Mouse (Mus musculus): Measurements from ENCODE around the gene Mefv. TPM values are rescaled to one million over a fixed set of nuclear protein-coding genes. Genes with fewer than 3 reads are reported as not detected.

The Mefv gene
- not detected in 2 replicates for polyA plus RNA-seq (2015; fragmentation: Nextera tagmentation; extraction: Ambion mirVana)

- Histone ChIP-seq H3K4me1 (no peaks in the 10 kb centered on the region), H3K4me3 (no peak within 1 kb of the TSS), H3K4me2 (no peak within 1 kb of the TSS), H3K9me3 (peaks cover 3% of the 10 kb centered on the region; the same call in 1 of the 2 replicates), H3K9ac (no peak within 1 kb of the TSS), H3K27ac (no peak within 1 kb of the TSS), H3K36me3 (no peaks in the 10 kb centered on the region), H3K27me3 (no peaks in the 10 kb centered on the region)
- 84% methylated on average over 6 of the region's 6 CpGs for WGBS
- no peak for ATAC-seq (ENCODE audit: insufficient number of reproducible peaks, insufficient read depth, low FRiP score, low TSS enrichment, low read depth)
These were observed at the start of gene Mefv for GRCm38 (mm10) chr16:3717980-3718379. TSS of gene Mefv (minus strand) at chr16:3718097.

DNA sequence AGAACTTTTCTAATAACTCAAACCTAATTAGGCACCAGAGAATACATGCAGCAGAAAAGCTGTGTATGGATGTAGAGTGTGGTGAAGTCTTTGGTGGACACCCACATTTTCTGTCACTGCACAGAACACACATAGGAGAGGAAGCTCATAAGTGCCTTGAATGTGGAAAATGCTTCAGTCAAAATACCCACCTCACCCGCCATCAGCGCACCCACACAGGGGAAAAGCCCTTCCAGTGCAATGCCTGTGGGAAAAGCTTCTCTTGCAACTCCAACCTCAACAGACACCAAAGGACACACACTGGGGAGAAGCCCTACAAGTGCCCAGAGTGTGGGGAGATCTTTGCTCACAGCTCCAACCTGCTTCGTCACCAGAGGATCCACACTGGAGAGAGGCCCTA, 31.1 kb upstream of the Mefv start:
- no peak for ATAC-seq (ENCODE audit: insufficient number of reproducible peaks, insufficient read depth, low FRiP score, low TSS enrichment, low read depth)
- 98% methylated on average over 3 of the region's 3 CpGs for WGBS

GRCm38 (mm10) chr16:3745656-3746055, 27.8 kb upstream of the Mefv start:
- 94% methylated on average over 4 of the region's 4 CpGs for WGBS
- H3K9ac ChIP-seq = 0 out of 2 replicates have a peak overlapping the region, but pooled peaks have one; percentile 40
- H3K27me3 ChIP-seq = no peaks in the 10 kb centered on the region
- peak overlapping the region; percentile 94 for H3K4me2 ChIP-seq
- no peak overlapping the region for H3K27ac ChIP-seq
- peaks cover 53% of the 10 kb centered on the region for H3K36me3 ChIP-seq
- H3K4me3 ChIP-seq = peak overlapping the region; percentile 91
- peaks cover 17% of the 10 kb centered on the region for H3K4me1 ChIP-seq
- ATAC-seq (ENCODE audit: insufficient number of reproducible peaks, insufficient read depth, low FRiP score, low TSS enrichment, low read depth) = no peak
- peaks cover 26% of the 10 kb centered on the region for H3K9me3 ChIP-seq

More for the DNA sequence above, 31.1 kb upstream of the Mefv start:
- H3K4me1 ChIP-seq = peaks cover 14% of the 10 kb centered on the region
- H3K27me3 ChIP-seq = no peaks in the 10 kb centered on the region
- H3K9ac ChIP-seq = no peak overlapping the region
- H3K4me3 ChIP-seq = no peak overlapping the region
- peaks cover 75% of the 10 kb centered on the region for H3K36me3 ChIP-seq
- no peak overlapping the region for H3K27ac ChIP-seq
- H3K4me2 ChIP-seq = no peak overlapping the region
- H3K9me3 ChIP-seq = peaks cover 26% of the 10 kb centered on the region

DNA sequence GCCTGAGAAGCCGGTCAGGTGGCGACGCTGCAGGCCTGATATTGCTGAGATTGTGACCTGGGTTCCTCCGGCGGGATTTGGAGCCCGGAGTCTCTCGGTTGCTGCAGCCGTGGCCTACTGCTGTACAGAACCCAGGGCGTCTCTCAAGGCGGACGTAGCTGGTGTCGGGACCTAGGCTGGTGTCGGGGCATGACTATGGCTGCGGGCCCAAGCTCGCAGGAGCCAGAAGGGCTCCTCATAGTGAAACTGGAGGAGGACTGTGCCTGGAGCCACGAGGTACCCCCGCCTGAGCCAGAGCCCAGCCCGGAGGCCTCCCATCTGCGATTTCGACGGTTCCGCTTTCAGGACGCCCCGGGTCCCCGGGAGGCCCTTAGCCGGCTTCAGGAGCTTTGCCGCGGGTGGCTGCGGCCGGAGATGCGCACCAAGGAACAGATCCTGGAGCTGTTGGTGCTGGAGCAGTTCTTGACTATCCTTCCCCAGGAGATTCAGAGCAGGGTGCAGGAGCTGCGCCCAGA, 26.3 kb upstream of the Mefv start:
- H3K9ac ChIP-seq = peak overlapping the region; percentile 93
- WGBS = under 1% methylated on average over 32 of the region's 32 CpGs
- H3K36me3 ChIP-seq = peaks cover 38% of the 10 kb centered on the region
- peak overlapping the region; percentile 92 for H3K27ac ChIP-seq
- peak overlapping the region; percentile 91 for H3K4me3 ChIP-seq
- no peaks in the 10 kb centered on the region for H3K27me3 ChIP-seq
- ATAC-seq (ENCODE audit: insufficient number of reproducible peaks, insufficient read depth, low FRiP score, low TSS enrichment, low read depth) = no peak
- peaks cover 17% of the 10 kb centered on the region for H3K4me1 ChIP-seq
- peak overlapping the region; percentile 94 for H3K4me2 ChIP-seq
- peaks cover 15% of the 10 kb centered on the region for H3K9me3 ChIP-seq

- peak within 1 kb of the TSS; percentile 94 for H3K4me2 ChIP-seq
- WGBS = under 1% methylated on average over 42 of the region's 42 CpGs
- peak within 1 kb of the TSS; percentile 92 for H3K27ac ChIP-seq
- peak; percentile 99 for ATAC-seq (ENCODE audit: insufficient number of reproducible peaks, insufficient read depth, low FRiP score, low TSS enrichment, low read depth)
- peak within 1 kb of the TSS; percentile 93 for H3K9ac ChIP-seq
- H3K4me3 ChIP-seq = peak within 1 kb of the TSS; percentile 91
- H3K4me1 ChIP-seq = peaks cover 17% of the 10 kb centered on the region
- H3K27me3 ChIP-seq = no peaks in the 10 kb centered on the region
- peaks cover 32% of the 10 kb centered on the region for H3K36me3 ChIP-seq
- peaks cover 9% of the 10 kb centered on the region for H3K9me3 ChIP-seq
These were observed 25.7 kb upstream of the Mefv start, which contains the start of gene Zfp263 for GRCm38 (mm10) chr16:3743503-3744185. TSS of gene Zfp263 (plus strand) at chr16:3744093.

DNA sequence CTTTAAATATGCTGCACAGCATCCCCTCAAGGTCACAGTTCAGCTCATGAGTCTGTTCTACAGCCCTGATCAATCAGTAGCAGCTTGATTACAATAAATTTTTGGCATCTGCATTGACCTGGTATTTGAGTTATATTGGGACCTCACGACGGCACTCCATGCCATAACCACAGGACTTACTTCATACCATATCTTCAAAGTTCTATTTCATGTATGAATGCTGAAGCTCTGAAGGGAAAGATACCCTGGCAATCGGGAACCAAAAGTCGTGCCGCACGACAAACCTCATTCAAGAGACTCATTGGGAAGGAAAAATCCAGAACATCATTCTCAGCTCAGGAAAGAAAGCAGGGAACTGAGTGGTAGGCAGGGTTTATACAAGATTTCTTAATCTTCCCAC, 24.6 kb upstream of the Mefv start:
- H3K9ac ChIP-seq = no peak overlapping the region
- ATAC-seq (ENCODE audit: insufficient number of reproducible peaks, insufficient read depth, low FRiP score, low TSS enrichment, low read depth) = no peak
- WGBS = 90% methylated on average over 6 of the region's 6 CpGs

GRCm38 (mm10) chr16:3733198-3733732, 15.4 kb upstream of the Mefv start:
- no peak overlapping the region for H3K4me3 ChIP-seq
- WGBS = 71% methylated on average over 1 of the region's 1 CpGs
- ATAC-seq (ENCODE audit: insufficient number of reproducible peaks, insufficient read depth, low FRiP score, low TSS enrichment, low read depth) = no peak

More for the DNA sequence above, 24.6 kb upstream of the Mefv start:
- Histone ChIP-seq H3K4me3 (peak overlapping the region; percentile 91; the same call in 1 of the 2 replicates), H3K27ac (no peak overlapping the region), H3K27me3 (peaks cover 3% of the 10 kb centered on the region; the same call in 1 of the 2 replicates), H3K36me3 (peaks cover 22% of the 10 kb centered on the region), H3K4me2 (no peak overlapping the region), H3K4me1 (peaks cover 17% of the 10 kb centered on the region), H3K9me3 (no peaks in the 10 kb centered on the region)

DNA sequence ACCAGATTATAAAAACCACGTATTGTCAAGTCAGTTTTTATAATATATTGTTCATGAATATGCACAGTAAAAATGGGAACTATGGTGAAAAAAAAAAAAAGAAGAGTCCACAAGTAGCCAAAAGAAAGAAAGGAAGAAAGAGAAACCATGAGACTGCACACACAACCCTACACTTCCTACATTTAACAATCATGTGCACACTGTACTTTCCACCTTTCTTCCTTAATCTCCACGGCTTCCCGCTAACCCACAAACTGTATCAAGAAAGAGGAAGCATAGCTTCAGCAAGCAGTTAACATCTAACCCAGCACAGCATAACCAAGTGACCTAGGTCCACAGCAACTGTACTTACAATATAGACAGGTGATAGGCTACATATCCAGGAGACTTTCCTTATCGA, 14.7 kb upstream of the Mefv start:
- Histone ChIP-seq H3K9me3 (no peaks in the 10 kb centered on the region), H3K36me3 (no peaks in the 10 kb centered on the region), H3K9ac (no peak overlapping the region), H3K4me1 (no peaks in the 10 kb centered on the region), H3K27me3 (no peaks in the 10 kb centered on the region), H3K27ac (no peak overlapping the region), H3K4me3 (no peak overlapping the region), H3K4me2 (no peak overlapping the region)
- 88% methylated on average over 4 of the region's 4 CpGs for WGBS
- no peak for ATAC-seq (ENCODE audit: insufficient number of reproducible peaks, insufficient read depth, low FRiP score, low TSS enrichment, low read depth)

More at GRCm38 (mm10) chr16:3733198-3733732, 15.4 kb upstream of the Mefv start:
- no peak overlapping the region for H3K9ac ChIP-seq
- peaks cover 3% of the 10 kb centered on the region; the same call in 1 of the 2 replicates for H3K27me3 ChIP-seq
- H3K4me1 ChIP-seq = no peaks in the 10 kb centered on the region
- no peaks in the 10 kb centered on the region for H3K9me3 ChIP-seq
- no peak overlapping the region for H3K4me2 ChIP-seq
- no peak overlapping the region for H3K27ac ChIP-seq
- H3K36me3 ChIP-seq = no peaks in the 10 kb centered on the region

DNA sequence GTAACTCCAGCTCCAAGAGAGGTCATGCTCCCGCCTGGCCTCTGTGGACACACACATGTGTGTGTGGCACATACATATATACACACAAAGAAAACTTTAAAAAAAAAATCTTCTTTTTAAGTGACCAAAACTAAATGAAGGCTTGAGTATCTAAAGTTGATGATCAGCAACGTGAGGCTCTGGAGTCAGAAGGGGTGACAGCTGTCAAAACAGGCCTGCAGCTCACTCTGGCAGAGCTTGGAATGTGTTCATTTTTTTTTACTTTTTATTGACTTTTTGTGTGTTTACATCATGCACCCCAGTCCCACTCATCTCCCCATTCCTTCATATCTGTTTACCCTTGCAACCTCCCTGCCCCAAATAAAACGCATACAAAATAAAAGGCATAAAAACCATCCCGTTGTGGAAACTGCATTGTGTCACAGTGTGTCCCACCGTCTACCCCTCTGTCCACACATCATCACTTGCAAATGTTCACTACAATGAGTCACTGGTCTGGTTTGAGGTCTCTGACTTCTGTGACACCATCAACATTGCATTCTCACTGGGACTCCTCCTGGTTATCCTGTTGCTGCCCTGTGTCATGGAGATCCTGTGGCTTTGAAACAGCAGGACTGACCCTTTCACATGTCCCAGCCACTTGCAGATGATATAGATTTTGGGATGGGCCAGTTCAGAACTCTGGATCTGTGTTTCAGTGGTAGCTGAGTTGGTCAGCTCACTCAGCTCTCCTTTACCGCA, 10.3 kb upstream of the Mefv start:
- H3K36me3 ChIP-seq = no peaks in the 10 kb centered on the region
- no peaks in the 10 kb centered on the region for H3K4me1 ChIP-seq
- H3K9ac ChIP-seq = no peak overlapping the region
- H3K27me3 ChIP-seq = no peaks in the 10 kb centered on the region
- H3K9me3 ChIP-seq = no peaks in the 10 kb centered on the region
- H3K4me3 ChIP-seq = no peak overlapping the region
- no peak overlapping the region for H3K27ac ChIP-seq
- WGBS = 81% methylated on average over 6 of the region's 6 CpGs
- H3K4me2 ChIP-seq = no peak overlapping the region
- no peak for ATAC-seq (ENCODE audit: insufficient number of reproducible peaks, insufficient read depth, low FRiP score, low TSS enrichment, low read depth)

DNA sequence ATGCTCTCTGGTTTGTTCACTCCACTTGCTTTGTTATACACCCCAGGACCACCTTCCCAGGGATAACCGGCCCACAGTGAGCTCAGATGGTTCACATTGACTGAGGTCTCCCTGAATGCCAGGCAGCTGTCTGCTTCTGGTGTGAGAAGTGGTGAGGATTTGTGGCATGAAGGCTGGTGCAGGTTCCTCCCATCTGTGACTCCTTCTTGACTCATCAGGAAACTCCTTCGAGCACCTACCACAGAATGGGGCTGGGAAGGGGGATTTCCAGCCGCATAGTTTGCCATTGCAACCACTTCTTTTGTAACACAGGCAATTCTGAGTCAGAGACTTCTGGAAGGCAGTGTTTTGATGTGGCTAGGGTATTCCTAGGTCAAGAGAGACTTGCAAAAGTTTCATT, 5.3 kb upstream of the Mefv start:
- no peak for ATAC-seq (ENCODE audit: insufficient number of reproducible peaks, insufficient read depth, low FRiP score, low TSS enrichment, low read depth)
- H3K9ac ChIP-seq = no peak overlapping the region
- H3K9me3 ChIP-seq = no peaks in the 10 kb centered on the region
- no peak overlapping the region for H3K4me3 ChIP-seq
- no peak overlapping the region for H3K27ac ChIP-seq
- H3K36me3 ChIP-seq = no peaks in the 10 kb centered on the region
- H3K4me1 ChIP-seq = no peaks in the 10 kb centered on the region
- H3K4me2 ChIP-seq = no peak overlapping the region
- H3K27me3 ChIP-seq = no peaks in the 10 kb centered on the region
- 78% methylated on average over 3 of the region's 3 CpGs for WGBS

DNA sequence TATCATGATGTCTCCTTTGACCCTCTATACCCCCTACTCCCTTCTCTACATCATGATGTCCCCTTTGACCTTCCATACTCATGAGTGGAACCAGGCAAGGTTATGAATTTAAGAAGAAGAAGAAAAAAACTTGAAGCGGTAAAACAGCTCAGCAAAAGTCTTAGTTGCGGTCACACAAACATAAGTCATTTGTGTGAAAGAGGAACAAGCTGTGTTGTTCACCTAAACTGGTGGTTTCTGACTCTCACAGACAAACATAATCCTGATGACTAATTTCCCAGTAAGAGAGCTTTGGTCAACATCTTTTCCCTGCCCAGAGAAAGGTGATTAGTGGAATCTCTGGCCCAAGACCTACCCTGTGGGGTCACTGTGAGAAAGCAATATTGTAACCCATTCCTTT, 3.2 kb downstream of the Mefv start:
- peaks cover 3% of the 10 kb centered on the region; the same call in 1 of the 2 replicates for H3K9me3 ChIP-seq
- no peak overlapping the region for H3K27ac ChIP-seq
- no peak for ATAC-seq (ENCODE audit: insufficient number of reproducible peaks, insufficient read depth, low FRiP score, low TSS enrichment, low read depth)
- no peak overlapping the region for H3K4me3 ChIP-seq
- H3K9ac ChIP-seq = no peak overlapping the region
- 89% methylated on average over 2 of the region's 2 CpGs for WGBS
- H3K4me2 ChIP-seq = no peak overlapping the region
- H3K4me1 ChIP-seq = no peaks in the 10 kb centered on the region
- no peaks in the 10 kb centered on the region for H3K36me3 ChIP-seq
- no peaks in the 10 kb centered on the region for H3K27me3 ChIP-seq

Measured in embryonic facial prominence, embryonic 13.5 days (tissue).